Mouse (Mus musculus): ENCODE data around the gene 8030474K03Rik.
"Not testable (repeated sequence)": the region's sequence is repeated elsewhere in the genome, so short reads cannot be mapped to it uniquely, and the experiment has no call there.

Gene 8030474K03Rik

DNA sequence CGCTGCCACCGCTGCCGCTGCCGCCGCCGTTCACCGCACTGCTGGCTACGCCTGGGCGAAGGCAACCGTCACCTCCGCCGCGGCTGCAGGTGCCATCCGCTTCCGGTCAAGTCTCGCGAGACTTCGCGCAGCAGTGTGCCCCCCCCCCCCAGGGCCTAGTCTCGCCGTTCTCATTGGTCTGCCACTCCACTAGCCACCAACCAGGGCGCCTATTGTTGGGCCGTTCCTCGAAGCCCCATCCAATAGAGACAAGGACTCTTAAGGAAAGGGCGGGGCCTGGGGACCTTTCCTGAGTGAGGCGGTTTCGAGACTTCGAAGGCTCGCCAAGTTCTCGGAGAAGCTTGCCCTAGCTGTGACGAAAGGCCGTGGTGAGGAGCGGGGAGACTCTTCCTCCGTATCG is at the start of gene 8030474K03Rik, which contains the start of gene Gm4779:
8030474K03Rik (plus strand) TSS at position 315 of the 400 bp plus-strand sequence.
Gm4779 (minus strand) TSS at position 82 of the 400 bp plus-strand sequence.
- H3K27me3 ChIP-seq (ENCODE audit: control insufficient read depth, insufficient read depth, low read length, poor library complexity, severe bottlenecking): no peaks in the 10 kb centered on the region
- no peaks in the 10 kb centered on the region for H3K36me3 ChIP-seq (ENCODE audit: control insufficient read depth, insufficient read depth, low read length, poor library complexity, severe bottlenecking)
- DNase-seq (ENCODE audit: low read depth, low spot score): no peak

DNA sequence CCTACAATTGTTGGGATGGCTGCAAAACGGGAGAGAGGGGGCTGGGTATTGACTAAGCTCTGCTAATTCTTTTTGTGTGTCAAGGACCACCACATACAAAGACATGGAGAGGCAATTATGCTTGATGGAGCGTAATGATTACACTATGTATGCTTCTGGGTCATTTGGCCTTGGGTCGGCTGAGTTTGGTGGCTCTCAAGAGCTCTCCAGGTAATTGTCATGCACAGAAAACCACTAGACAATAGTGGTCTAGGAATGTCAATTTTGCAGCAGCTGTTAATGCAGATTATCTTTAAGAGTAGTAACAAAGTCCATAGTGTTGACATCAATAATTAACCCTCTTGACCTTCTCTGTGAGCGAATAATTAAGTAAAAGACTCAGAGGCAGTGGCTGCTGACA is 44.3 kb upstream of the 8030474K03Rik start:
- H3K36me3 ChIP-seq (ENCODE audit: control insufficient read depth, insufficient read depth, low read length, poor library complexity, severe bottlenecking): no peaks in the 10 kb centered on the region
- no peaks in the 10 kb centered on the region for H3K27me3 ChIP-seq (ENCODE audit: control insufficient read depth, insufficient read depth, low read length, poor library complexity, severe bottlenecking)
- DNase-seq (ENCODE audit: low read depth, low spot score): no peak

DNA sequence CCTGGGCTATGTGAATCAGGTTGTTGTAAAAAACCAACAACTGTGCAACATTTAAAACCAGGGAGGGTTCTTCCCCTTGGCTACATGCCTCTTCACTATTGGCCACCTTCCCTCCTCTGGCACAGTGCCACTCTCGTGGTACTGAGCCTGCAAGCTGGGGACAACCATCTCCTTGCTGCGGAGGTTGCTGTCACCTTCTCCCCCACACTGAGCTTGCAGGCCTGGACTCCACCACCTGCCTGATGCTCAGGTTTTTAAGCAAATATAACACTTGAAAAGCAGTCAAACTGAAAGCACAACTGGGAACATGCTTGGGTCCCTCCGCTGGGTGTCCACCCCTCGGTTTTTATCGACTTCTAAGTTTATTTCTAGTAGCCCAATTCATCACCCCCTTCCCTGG is 40.0 kb upstream of the 8030474K03Rik start:
- H3K27me3 ChIP-seq (ENCODE audit: control insufficient read depth, insufficient read depth, low read length, poor library complexity, severe bottlenecking): no peaks in the 10 kb centered on the region
- no peak for DNase-seq (ENCODE audit: low read depth, low spot score)
- no peaks in the 10 kb centered on the region for H3K36me3 ChIP-seq (ENCODE audit: control insufficient read depth, insufficient read depth, low read length, poor library complexity, severe bottlenecking)

DNA sequence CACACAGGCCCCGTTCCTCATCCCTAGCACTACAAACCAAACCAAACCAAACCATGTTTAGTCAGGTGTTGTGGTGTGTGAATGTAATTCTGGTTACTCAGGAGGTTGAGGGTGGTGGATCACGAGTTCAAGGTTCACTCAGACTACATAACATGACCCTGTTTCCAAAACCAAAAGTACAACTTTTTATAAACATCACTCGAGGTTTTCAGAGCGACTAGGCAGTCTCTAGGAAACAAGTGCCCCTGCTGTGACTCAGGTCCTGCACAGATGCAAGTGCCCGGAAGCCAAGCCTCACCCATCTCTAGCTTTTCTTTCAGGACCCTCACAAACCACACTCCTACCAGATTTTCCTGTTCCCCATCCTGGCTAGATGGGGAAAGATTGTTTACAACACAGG is 29.8 kb upstream of the 8030474K03Rik start:
- H3K36me3 ChIP-seq (ENCODE audit: control insufficient read depth, insufficient read depth, low read length, poor library complexity, severe bottlenecking): no peaks in the 10 kb centered on the region
- DNase-seq (ENCODE audit: low read depth, low spot score): no peak
- H3K27me3 ChIP-seq (ENCODE audit: control insufficient read depth, insufficient read depth, low read length, poor library complexity, severe bottlenecking): no peaks in the 10 kb centered on the region

DNA sequence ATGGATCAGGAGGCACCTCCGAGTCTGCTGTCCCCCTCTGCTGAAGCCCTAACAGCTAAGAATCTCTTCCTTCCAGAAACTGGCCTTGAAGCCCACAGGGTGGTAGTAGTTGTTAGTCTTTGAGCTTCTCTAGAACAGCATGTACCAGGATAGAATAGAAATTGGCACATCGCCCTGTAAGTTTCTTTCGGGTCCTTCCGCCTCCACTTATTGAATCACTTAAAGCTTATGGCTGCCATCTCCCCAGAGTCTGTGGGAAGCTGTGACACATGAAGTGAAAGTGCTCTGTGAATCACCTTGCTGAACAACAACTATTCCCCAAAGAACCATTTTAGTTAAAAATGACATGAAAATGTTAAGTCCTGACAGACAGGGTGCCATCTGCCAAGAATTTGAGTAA is 29.3 kb upstream of the 8030474K03Rik start:
- no peaks in the 10 kb centered on the region for H3K27me3 ChIP-seq (ENCODE audit: control insufficient read depth, insufficient read depth, low read length, poor library complexity, severe bottlenecking)
- no peaks in the 10 kb centered on the region for H3K36me3 ChIP-seq (ENCODE audit: control insufficient read depth, insufficient read depth, low read length, poor library complexity, severe bottlenecking)
- DNase-seq (ENCODE audit: low read depth, low spot score): peak; percentile 10

DNA sequence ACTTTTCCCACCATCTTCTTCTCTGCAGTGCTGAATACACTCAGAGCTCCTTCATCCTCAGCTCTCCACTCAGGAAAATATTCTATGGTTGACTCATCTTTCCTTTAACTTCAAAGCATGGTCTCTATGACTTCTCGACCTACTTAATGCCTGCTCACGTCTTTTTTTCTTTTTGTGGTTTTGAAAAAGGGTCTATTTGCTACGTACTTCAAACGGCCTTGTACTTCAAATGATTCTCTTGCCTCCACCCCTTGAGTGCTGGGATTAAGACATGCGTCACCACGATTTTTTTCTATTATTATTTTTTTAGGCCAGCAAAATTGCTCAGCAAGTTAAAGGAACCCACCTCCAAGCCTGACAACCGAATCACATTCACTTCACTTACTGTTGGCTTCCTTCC is 27.2 kb upstream of the 8030474K03Rik start:
- Histone ChIP-seq H3K27me3 (ENCODE audit: control insufficient read depth, insufficient read depth, low read length, poor library complexity, severe bottlenecking) (no peaks in the 10 kb centered on the region), H3K36me3 (ENCODE audit: control insufficient read depth, insufficient read depth, low read length, poor library complexity, severe bottlenecking) (no peaks in the 10 kb centered on the region)
- DNase-seq (ENCODE audit: low read depth, low spot score): no peak

DNA sequence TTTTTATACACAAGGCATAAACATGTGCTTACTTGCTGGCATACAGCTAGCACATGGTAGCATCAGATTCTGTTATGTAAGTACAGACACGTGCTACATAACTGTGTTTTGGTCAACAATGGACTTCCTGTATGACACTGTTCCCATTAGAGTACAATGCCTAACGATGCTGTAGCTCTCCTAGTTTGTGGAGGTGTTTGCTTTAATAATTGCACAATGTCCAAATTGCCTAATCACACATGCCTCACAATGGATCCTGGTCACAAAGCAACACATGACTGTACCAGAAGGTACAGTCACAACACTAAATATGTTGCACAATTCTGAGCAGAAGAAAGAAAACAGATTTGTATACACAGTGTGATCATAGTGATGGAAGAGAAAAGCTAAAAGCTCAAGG is 25.0 kb upstream of the 8030474K03Rik start:
- no peaks in the 10 kb centered on the region for H3K27me3 ChIP-seq (ENCODE audit: control insufficient read depth, insufficient read depth, low read length, poor library complexity, severe bottlenecking)
- H3K36me3 ChIP-seq (ENCODE audit: control insufficient read depth, insufficient read depth, low read length, poor library complexity, severe bottlenecking): no peaks in the 10 kb centered on the region
- no peak for DNase-seq (ENCODE audit: low read depth, low spot score)

DNA sequence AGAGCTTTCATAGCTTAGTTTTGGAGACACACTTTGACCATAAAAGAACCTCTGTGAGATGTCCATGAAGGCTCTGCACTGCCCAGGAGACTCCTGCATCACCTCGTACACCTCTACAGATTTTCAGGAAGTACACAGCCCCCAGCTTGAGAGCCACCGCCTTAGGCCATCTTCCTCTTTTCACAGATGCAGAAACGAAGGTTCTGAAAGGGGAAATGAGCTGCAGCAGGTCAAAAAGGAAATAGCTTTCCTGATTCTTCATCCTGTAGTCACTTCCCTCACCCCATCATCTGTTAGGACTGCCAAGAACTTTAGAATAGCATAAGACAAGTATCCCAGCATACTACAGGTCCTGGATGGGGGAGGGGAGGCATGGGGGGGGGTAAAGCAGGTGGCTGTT is 24.1 kb upstream of the 8030474K03Rik start:
- Histone ChIP-seq H3K36me3 (ENCODE audit: control insufficient read depth, insufficient read depth, low read length, poor library complexity, severe bottlenecking) (no peaks in the 10 kb centered on the region), H3K27me3 (ENCODE audit: control insufficient read depth, insufficient read depth, low read length, poor library complexity, severe bottlenecking) (no peaks in the 10 kb centered on the region)
- peak; percentile 68 for DNase-seq (ENCODE audit: low read depth, low spot score)

DNA sequence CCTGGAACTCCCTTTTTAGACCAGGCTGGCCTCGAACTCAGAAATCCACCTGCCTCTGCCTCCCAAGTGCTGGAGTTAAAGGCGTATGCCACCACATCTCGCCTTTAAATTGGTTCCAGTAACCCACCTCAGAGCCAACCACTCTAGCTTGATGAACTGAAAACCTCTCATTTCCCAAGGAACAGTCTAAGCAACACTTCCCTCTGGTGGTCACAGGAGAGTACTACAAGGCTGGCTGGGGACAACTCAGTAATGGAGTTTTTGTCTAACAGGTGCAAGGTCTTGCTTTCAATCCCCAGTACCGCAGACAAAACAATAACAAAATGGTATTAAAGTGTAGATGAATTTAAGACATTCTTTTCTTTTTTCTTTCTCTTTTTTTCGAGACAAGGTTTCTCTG is 22.4 kb upstream of the 8030474K03Rik start:
- no peaks in the 10 kb centered on the region for H3K27me3 ChIP-seq (ENCODE audit: control insufficient read depth, insufficient read depth, low read length, poor library complexity, severe bottlenecking)
- H3K36me3 ChIP-seq (ENCODE audit: control insufficient read depth, insufficient read depth, low read length, poor library complexity, severe bottlenecking): no peaks in the 10 kb centered on the region
- peak; percentile 74 for DNase-seq (ENCODE audit: low read depth, low spot score)

DNA sequence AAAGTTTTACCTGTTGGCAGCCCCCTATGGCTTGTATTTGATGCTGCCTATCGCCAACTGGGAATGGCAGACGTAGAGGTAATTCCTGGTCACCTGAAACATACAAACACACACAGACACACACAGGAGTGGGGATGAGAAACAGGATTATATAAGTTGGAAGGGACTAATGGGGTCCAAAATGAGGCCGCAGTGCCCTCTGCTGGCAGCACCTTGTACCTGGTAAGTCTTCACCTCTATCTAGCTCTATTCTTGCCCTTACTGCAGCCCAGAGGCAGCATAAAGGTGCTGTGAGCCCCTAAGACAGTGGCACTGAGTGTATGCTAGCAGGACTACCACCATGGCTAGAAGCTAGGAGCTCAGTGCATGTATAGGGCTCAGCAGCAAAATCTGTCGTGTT is 2.9 kb upstream of the 8030474K03Rik start:
- DNase-seq (ENCODE audit: low read depth, low spot score): peak; percentile 64
- no peaks in the 10 kb centered on the region for H3K36me3 ChIP-seq (ENCODE audit: control insufficient read depth, insufficient read depth, low read length, poor library complexity, severe bottlenecking)
- H3K27me3 ChIP-seq (ENCODE audit: control insufficient read depth, insufficient read depth, low read length, poor library complexity, severe bottlenecking): no peaks in the 10 kb centered on the region

DNA sequence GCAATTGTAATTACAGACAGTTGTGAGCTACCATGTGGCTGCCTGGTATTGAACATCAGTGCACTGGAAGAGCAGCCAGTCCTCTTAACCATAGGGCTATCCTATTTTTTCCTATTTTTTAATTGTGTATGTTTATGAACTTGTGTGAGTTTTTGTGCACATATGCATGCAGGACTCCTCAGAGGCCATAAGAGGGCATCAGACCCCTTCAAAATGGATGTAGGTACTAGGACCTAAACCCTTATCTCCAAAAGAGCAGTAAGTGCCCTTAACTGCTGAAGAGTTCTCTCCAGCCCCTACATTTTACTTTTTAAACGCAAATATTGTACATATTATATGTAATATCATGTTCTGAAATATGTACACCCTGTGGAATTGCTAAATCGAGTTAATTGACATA is 11.1 kb downstream of the 8030474K03Rik start:
- peak; percentile 22 for DNase-seq (ENCODE audit: low read depth, low spot score)
- Histone ChIP-seq H3K36me3 (ENCODE audit: control insufficient read depth, insufficient read depth, low read length, poor library complexity, severe bottlenecking) (no peaks in the 10 kb centered on the region), H3K27me3 (ENCODE audit: control insufficient read depth, insufficient read depth, low read length, poor library complexity, severe bottlenecking) (no peaks in the 10 kb centered on the region)

DNA sequence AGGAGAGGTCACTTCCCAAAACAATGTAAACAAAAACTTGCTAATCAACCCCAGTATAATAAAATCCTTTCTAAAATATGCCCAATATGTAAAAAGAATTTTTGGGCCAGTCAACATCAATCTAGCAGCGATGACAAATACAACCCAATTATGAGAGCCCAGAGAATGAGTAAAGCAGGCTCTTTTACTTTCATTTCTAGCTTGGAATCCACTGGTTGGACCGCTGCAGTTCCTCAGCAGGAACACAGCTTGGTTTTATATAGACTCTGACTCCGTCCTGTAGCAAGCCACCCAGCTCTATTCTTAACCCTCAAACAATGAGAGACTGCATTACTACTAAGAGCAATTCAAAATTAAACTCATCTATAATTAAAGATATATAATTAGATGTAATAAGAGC is 17.3 kb downstream of the 8030474K03Rik start:
- H3K27me3 ChIP-seq (ENCODE audit: control insufficient read depth, insufficient read depth, low read length, poor library complexity, severe bottlenecking): no peaks in the 10 kb centered on the region
- DNase-seq (ENCODE audit: low read depth, low spot score): no peak
- H3K36me3 ChIP-seq (ENCODE audit: control insufficient read depth, insufficient read depth, low read length, poor library complexity, severe bottlenecking): no peaks in the 10 kb centered on the region

DNA sequence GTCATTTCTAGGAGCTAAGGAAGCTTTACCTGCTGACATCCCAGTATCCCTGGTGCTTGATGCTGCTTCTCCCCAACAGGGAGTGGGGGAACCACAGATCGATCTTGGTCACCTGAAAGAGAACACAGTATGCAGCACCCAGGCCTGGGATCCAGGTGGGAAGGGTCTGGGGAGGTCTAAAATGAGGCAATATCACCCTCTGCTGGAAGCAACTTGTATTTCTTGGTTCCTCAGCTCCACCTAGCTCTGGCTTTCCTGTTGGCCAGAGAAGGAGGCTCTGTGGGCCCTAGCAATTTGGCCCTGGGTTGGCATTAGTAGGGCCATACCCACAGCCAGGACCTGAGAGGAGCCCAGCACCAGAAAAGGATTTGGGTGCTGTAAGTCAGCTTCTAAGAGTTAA is 24.7 kb downstream of the 8030474K03Rik start:
- DNase-seq (ENCODE audit: low read depth, low spot score): peak; percentile 8
- Histone ChIP-seq H3K27me3 (ENCODE audit: control insufficient read depth, insufficient read depth, low read length, poor library complexity, severe bottlenecking) (no peaks in the 10 kb centered on the region), H3K36me3 (ENCODE audit: control insufficient read depth, insufficient read depth, low read length, poor library complexity, severe bottlenecking) (no peaks in the 10 kb centered on the region)

DNA sequence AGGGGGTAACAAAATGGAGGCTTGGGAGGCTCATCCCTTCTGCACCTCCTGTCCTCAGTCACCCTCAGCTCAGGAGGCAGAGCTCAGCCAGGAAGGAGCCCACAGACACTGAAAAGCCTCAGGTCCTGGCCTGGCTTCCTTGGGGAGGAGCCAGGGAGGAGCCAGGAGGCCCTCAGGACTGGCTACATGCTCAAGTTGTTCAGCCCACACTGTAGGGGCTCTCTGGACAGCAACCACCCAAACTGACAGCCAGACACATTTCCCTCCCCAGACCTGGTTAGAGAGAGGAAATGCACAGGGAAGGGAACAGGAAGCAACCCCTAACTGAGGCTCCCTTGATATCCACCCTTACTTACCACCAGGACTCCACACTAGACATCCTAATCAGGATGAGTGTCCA is 25.5 kb downstream of the 8030474K03Rik start:
- not testable (repeated sequence) for DNase-seq (ENCODE audit: low read depth, low spot score); H3K27me3 ChIP-seq (ENCODE audit: control insufficient read depth, insufficient read depth, low read length, poor library complexity, severe bottlenecking); H3K36me3 ChIP-seq (ENCODE audit: control insufficient read depth, insufficient read depth, low read length, poor library complexity, severe bottlenecking)

DNA sequence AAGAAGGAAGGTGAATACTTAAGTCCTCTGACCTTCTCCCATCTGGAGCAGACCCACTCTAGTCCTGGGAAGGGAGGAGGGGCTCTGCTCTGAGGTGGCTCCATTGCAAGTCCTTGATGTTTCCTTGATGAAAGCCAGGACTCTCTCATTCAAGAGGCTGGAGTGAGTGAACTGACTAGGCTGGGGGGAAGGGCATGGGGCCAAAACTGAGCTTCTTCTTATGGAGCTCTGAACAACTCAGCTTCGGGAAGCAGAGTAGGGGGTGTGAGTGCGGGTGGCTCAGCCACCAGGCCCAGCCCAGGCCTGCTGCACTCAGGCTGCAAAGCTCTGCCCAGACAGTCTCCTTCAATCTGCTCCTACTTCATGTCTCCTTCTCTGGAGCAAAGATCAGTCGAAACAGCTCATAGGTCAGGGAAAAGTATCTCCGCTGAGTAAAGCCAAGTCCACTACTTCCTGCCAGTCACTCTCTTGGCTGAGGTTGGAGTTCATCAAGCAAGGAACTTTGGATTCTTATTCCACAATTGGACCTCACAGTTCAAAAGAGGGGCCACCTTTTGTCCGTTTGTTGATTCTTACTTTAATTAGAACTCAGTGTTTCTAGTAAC is 52.8 kb downstream of the 8030474K03Rik start:
- no peak for DNase-seq (ENCODE audit: low read depth, low spot score)
- no peaks in the 10 kb centered on the region for H3K27me3 ChIP-seq (ENCODE audit: control insufficient read depth, insufficient read depth, low read length, poor library complexity, severe bottlenecking)
- no peaks in the 10 kb centered on the region for H3K36me3 ChIP-seq (ENCODE audit: control insufficient read depth, insufficient read depth, low read length, poor library complexity, severe bottlenecking)
